Mouse (Mus musculus): Measurements from ENCODE around the gene Atp1b2.
"Not testable (repeated sequence)": the region's sequence is repeated elsewhere in the genome, so short reads cannot be mapped to it uniquely, and the experiment has no call there.

The Atp1b2 gene

GRCm38 (mm10) chr11:69605726-69606490 is at the start of gene Atp1b2:
Gene Atp1b2, minus strand, starts transcription at chr11:69605942.
- peak; percentile 32 for DNase-seq (ENCODE audit: low spot score)

GRCm38 (mm10) chr11:69654760-69655159 is 49.0 kb upstream of the Atp1b2 start:
- DNase-seq (ENCODE audit: low spot score) = no peak

GRCm38 (mm10) chr11:69653399-69653798 is 47.7 kb upstream of the Atp1b2 start:
- no peak for DNase-seq (ENCODE audit: low spot score)

- DNase-seq (ENCODE audit: low spot score) = no peak
Observed at GRCm38 (mm10) chr11:69645860-69646259, 40.1 kb upstream of the Atp1b2 start.

- DNase-seq (ENCODE audit: low spot score) = no peak
Observed at GRCm38 (mm10) chr11:69635471-69635870, 29.7 kb upstream of the Atp1b2 start.

- peak; percentile 55 for DNase-seq (ENCODE audit: low spot score)
Observed at GRCm38 (mm10) chr11:69633128-69633866, 27.6 kb upstream of the Atp1b2 start.

- peak; percentile 100 for DNase-seq (ENCODE audit: low spot score)
Observed at GRCm38 (mm10) chr11:69632284-69633089, 26.7 kb upstream of the Atp1b2 start, which contains the start of gene Fxr2. Gene Fxr2, plus strand, starts transcription at chr11:69632990.

GRCm38 (mm10) chr11:69629802-69630201 is 24.1 kb upstream of the Atp1b2 start:
- DNase-seq (ENCODE audit: low spot score) = peak; percentile 12

GRCm38 (mm10) chr11:69628286-69628685 is 22.5 kb upstream of the Atp1b2 start:
- DNase-seq (ENCODE audit: low spot score) = peak; percentile 72

GRCm38 (mm10) chr11:69624339-69624738 is 18.6 kb upstream of the Atp1b2 start:
- DNase-seq (ENCODE audit: low spot score) = not testable (repeated sequence)

- DNase-seq (ENCODE audit: low spot score) = no peak
Observed at GRCm38 (mm10) chr11:69623006-69623405, 17.3 kb upstream of the Atp1b2 start.

GRCm38 (mm10) chr11:69622406-69622805 is 16.7 kb upstream of the Atp1b2 start:
- no peak for DNase-seq (ENCODE audit: low spot score)

- DNase-seq (ENCODE audit: low spot score) = no peak
Observed at GRCm38 (mm10) chr11:69621571-69622268, 16.0 kb upstream of the Atp1b2 start, which contains the start of gene Sat2. Gene Sat2, plus strand, starts transcription at chr11:69622024.

- no peak for DNase-seq (ENCODE audit: low spot score)
Observed at GRCm38 (mm10) chr11:69620394-69621081, 14.8 kb upstream of the Atp1b2 start.

GRCm38 (mm10) chr11:69617805-69618204 is 12.1 kb upstream of the Atp1b2 start, which contains the start of gene Shbg:
Gene Shbg, minus strand, starts transcription at chr11:69617905.
- no peak for DNase-seq (ENCODE audit: low spot score)

- DNase-seq (ENCODE audit: low spot score) = no peak
Observed at GRCm38 (mm10) chr11:69616781-69617180, 11.0 kb upstream of the Atp1b2 start.

- DNase-seq (ENCODE audit: low spot score) = not testable (repeated sequence)
Observed at GRCm38 (mm10) chr11:69614257-69614588, 8.5 kb upstream of the Atp1b2 start.

- DNase-seq (ENCODE audit: low spot score) = peak; percentile 87
Observed at GRCm38 (mm10) chr11:69613553-69614256, 8.0 kb upstream of the Atp1b2 start.

- DNase-seq (ENCODE audit: low spot score) = no peak
Observed at GRCm38 (mm10) chr11:69610899-69611298, 5.2 kb upstream of the Atp1b2 start.

- no peak for DNase-seq (ENCODE audit: low spot score)
Observed at GRCm38 (mm10) chr11:69609416-69609815, 3.7 kb upstream of the Atp1b2 start.

Data from lung, postnatal 25 days (tissue).